Mouse (Mus musculus) myocyte (in vitro differentiated cells): ENCODE data around the gene Hist2h3c2. TPM values are rescaled to one million over a fixed set of nuclear protein-coding genes. Genes with fewer than 3 reads are reported as not detected.
A peak's percentile ranks its signal among the peaks of the same experiment; 100 is the strongest.

ENCODE experiments used
- H3K27me3 ChIP-seq: one replicate; pipeline ENCODE4 v1.6.1; 2011; ENCODE audit not compliant: control insufficient read depth, insufficient read depth, insufficient read length
- H3K36me3 ChIP-seq: one replicate; pipeline ENCODE4 v1.6.1; 2011; ENCODE audit not compliant: control insufficient read depth, insufficient read depth
- H3K4me2 ChIP-seq: one replicate; pipeline ENCODE4 v1.6.1; 2011; ENCODE audit warnings: low read depth, control low read depth
- H3K4me3 ChIP-seq: one replicate; pipeline ENCODE4 v1.5.1; 2011; ENCODE audit warnings: mild to moderate bottlenecking, control low read depth, moderate library complexity
- H3K79me2 ChIP-seq: one replicate; pipeline ENCODE4 v1.6.1; 2011; ENCODE audit not compliant: control insufficient read depth, insufficient read depth
- H3ac ChIP-seq: one replicate; pipeline ENCODE4 v1.6.1; 2011; ENCODE audit not compliant: control insufficient read depth, insufficient read length
- CEBPB ChIP-seq: IDR thresholded peaks from 2 replicates; pipeline ENCODE4 v1.6.1; 2011; ENCODE audit warnings: mild to moderate bottlenecking, moderate library complexity; ENCODE audit not compliant: poor library complexity, insufficient read depth, severe bottlenecking
- E2F4 ChIP-seq: IDR thresholded peaks from one replicate; pipeline ENCODE4 v1.6.1; 2011; ENCODE audit warnings: mild to moderate bottlenecking, control low read depth, moderate library complexity; ENCODE audit not compliant: insufficient read depth
- MAX ChIP-seq: IDR thresholded peaks from one replicate; pipeline ENCODE4 v1.6.1; 2011; ENCODE audit warnings: low read depth, mild to moderate bottlenecking, control low read depth
- MYOD1 ChIP-seq, 3 experiments: IDR thresholded peaks; one replicate each; pipeline ENCODE4 v1.6.1; 2011; ENCODE audit warnings: control low read depth in 2 of 3, low read depth in 2 of 3, mild to moderate bottlenecking in 2 of 3, moderate library complexity in 1 of 3; ENCODE audit not compliant: insufficient read length in 2 of 3, control insufficient read depth in 1 of 3
- MYOG ChIP-seq, 3 experiments: IDR thresholded peaks; one replicate each; pipeline ENCODE4 v1.6.1; 2011; ENCODE audit warnings: control low read depth in 2 of 3, low read depth in 2 of 3, mild to moderate bottlenecking in 2 of 3; ENCODE audit not compliant: insufficient read length in 2 of 3, control insufficient read depth in 1 of 3, insufficient read depth in 1 of 3
- POLR2A ChIP-seq: IDR thresholded peaks from one replicate; pipeline ENCODE4 v1.6.1; 2011; ENCODE audit warnings: low read depth, mild to moderate bottlenecking, control low read depth, moderate library complexity; ENCODE audit not compliant: insufficient read length
- POLR2AphosphoS2 ChIP-seq: IDR thresholded peaks from one replicate; pipeline ENCODE4 v1.6.1; 2011; ENCODE audit warnings: low read depth, control low read depth; ENCODE audit not compliant: insufficient read length
- REST ChIP-seq: IDR thresholded peaks from one replicate; pipeline ENCODE4 v1.6.1; 2011; ENCODE audit warnings: mild to moderate bottlenecking, control low read depth, moderate library complexity; ENCODE audit not compliant: insufficient read depth, insufficient read length
- SRF ChIP-seq: IDR thresholded peaks from one replicate; pipeline ENCODE4 v1.6.1; 2011; ENCODE audit warnings: low read depth; ENCODE audit not compliant: control insufficient read depth, insufficient read length
- TCF12 ChIP-seq: IDR thresholded peaks from one replicate; pipeline ENCODE4 v1.6.1; 2011; ENCODE audit warnings: mild to moderate bottlenecking, control low read depth; ENCODE audit not compliant: poor library complexity, insufficient read depth, severe bottlenecking
- TCF3 ChIP-seq: IDR thresholded peaks from one replicate; pipeline ENCODE4 v1.6.1; 2011; ENCODE audit warnings: low read depth, control low read depth; ENCODE audit not compliant: insufficient read length
- USF1 ChIP-seq: IDR thresholded peaks from one replicate; pipeline ENCODE4 v1.6.1; 2011; ENCODE audit warnings: low read depth, mild to moderate bottlenecking, control low read depth, moderate library complexity
- polyA plus RNA-seq: library from polyadenylated mRNA; unstranded; fragments of >200 nt; fragmentation: generic; extraction: Trizol; gene quantifications from one replicate; pipeline ENCODE4 v1.2.1, GENCODE M21; 2012; ENCODE audit warnings: missing spikeins

The Hist2h3c2 gene
- polyA plus RNA-seq, 1 experiment: 22.7 TPM

- H3K4me3 ChIP-seq: peak within 1 kb of the TSS; percentile 47
- H3K79me2 ChIP-seq: no peaks in the 10 kb centered on the region
- no peaks in the 10 kb centered on the region for H3K27me3 ChIP-seq
- H3K4me2 ChIP-seq: peak within 1 kb of the TSS; percentile 87
- no peaks in the 10 kb centered on the region for H3K36me3 ChIP-seq
- H3ac ChIP-seq: peak within 1 kb of the TSS; percentile 62
- peak; percentile 26 for TF ChIP-seq REST
- no peak for TF ChIP-seq MAX
- TF ChIP-seq POLR2AphosphoS2: peak; percentile 100
- peak; percentile 93 for TF ChIP-seq E2F4
- peak; percentile 42 for TF ChIP-seq SRF
- peak; percentile 19 to 43 (median 37) for TF ChIP-seq MYOG (IDR thresholded peaks at IDR 0.05; ENCODE audit: control insufficient read depth in 1 of 3, insufficient read depth in 1 of 3, insufficient read length in 2 of 3, low read depth in 2 of 3)
- TF ChIP-seq CEBPB: peak; percentile 96
- peak in 2 of 3 experiments; percentile 32 to 38 for TF ChIP-seq MYOD1 (IDR thresholded peaks at IDR 0.05; ENCODE audit: control insufficient read depth in 1 of 3, insufficient read length in 2 of 3, low read depth in 2 of 3)
- peak; percentile 94 for TF ChIP-seq POLR2A
- TF ChIP-seq TCF3: no peak
- TF ChIP-seq TCF12: no peak
- TF ChIP-seq USF1: no peak
Measured at GRCm38 (mm10) chr3:96262979-96263550, 24.1 kb upstream of the Hist2h3c2 start, which contains the start of gene Hist2h4. Gene Hist2h4 (minus strand): TSS chr3:96263311.

GRCm38 (mm10) chr3:96262216-96262875 lies 23.4 kb upstream of the Hist2h3c2 start:
- Histone ChIP-seq H3K36me3 (no peaks in the 10 kb centered on the region), H3ac (peak overlapping the region; percentile 62), H3K79me2 (no peaks in the 10 kb centered on the region), H3K27me3 (no peaks in the 10 kb centered on the region), H3K4me2 (peak overlapping the region; percentile 87), H3K4me3 (peak overlapping the region; percentile 47)
- TF ChIP-seq TCF12 (no peak), POLR2A (peak; percentile 65), POLR2AphosphoS2 (peak; percentile 82), MAX (no peak), E2F4 (no peak)

- peak overlapping the region; percentile 47 for H3K4me3 ChIP-seq
- no peak for TF ChIP-seq TCF12
Measured at GRCm38 (mm10) chr3:96261623-96262022, 22.7 kb upstream of the Hist2h3c2 start.

GRCm38 (mm10) chr3:96260220-96260619 lies 21.3 kb upstream of the Hist2h3c2 start:
- H3K27me3 ChIP-seq: no peaks in the 10 kb centered on the region
- no peaks in the 10 kb centered on the region for H3K36me3 ChIP-seq
- H3K4me3 ChIP-seq: no peak overlapping the region
- H3K4me2 ChIP-seq: no peak overlapping the region
- H3K79me2 ChIP-seq: no peaks in the 10 kb centered on the region
- TF ChIP-seq TCF12 (no peak), MYOG (IDR thresholded peaks at IDR 0.05; ENCODE audit: control insufficient read depth in 1 of 3, insufficient read depth in 1 of 3, insufficient read length in 2 of 3, low read depth in 2 of 3) (no peak), MAX (no peak), POLR2A (no peak), CEBPB (no peak), REST (no peak), TCF3 (no peak), E2F4 (no peak), MYOD1 (IDR thresholded peaks at IDR 0.05; ENCODE audit: control insufficient read depth in 1 of 3, insufficient read length in 2 of 3, low read depth in 2 of 3) (no peak), POLR2AphosphoS2 (no peak), USF1 (no peak)
- H3ac ChIP-seq: no peak overlapping the region

More at GRCm38 (mm10) chr3:96261623-96262022, 22.7 kb upstream of the Hist2h3c2 start:
- Histone ChIP-seq H3K79me2 (no peaks in the 10 kb centered on the region), H3K27me3 (no peaks in the 10 kb centered on the region), H3K36me3 (no peaks in the 10 kb centered on the region), H3K4me2 (peak overlapping the region; percentile 87), H3ac (no peak overlapping the region)

- Histone ChIP-seq H3K4me2 (no peak overlapping the region), H3K4me3 (no peak overlapping the region), H3K36me3 (no peaks in the 10 kb centered on the region), H3ac (no peak overlapping the region), H3K27me3 (no peaks in the 10 kb centered on the region), H3K79me2 (no peaks in the 10 kb centered on the region)
- TF ChIP-seq MAX (no peak), POLR2AphosphoS2 (no peak), TCF12 (no peak), TCF3 (no peak), REST (no peak), MYOG (IDR thresholded peaks at IDR 0.05; ENCODE audit: control insufficient read depth in 1 of 3, insufficient read depth in 1 of 3, insufficient read length in 2 of 3, low read depth in 2 of 3) (no peak), POLR2A (no peak), CEBPB (no peak), SRF (no peak), USF1 (no peak), E2F4 (no peak), MYOD1 (IDR thresholded peaks at IDR 0.05; ENCODE audit: control insufficient read depth in 1 of 3, insufficient read length in 2 of 3, low read depth in 2 of 3) (no peak)
Measured at GRCm38 (mm10) chr3:96257190-96257589, 18.3 kb upstream of the Hist2h3c2 start.
